Mouse (Mus musculus) left cerebral cortex, adult 18-20 months (tissue): ENCODE measurements around the gene Rab15. TPM values are rescaled to one million over a fixed set of nuclear protein-coding genes. Genes with fewer than 3 reads are reported as not detected.
"Not testable (repeated sequence)": the region's sequence is repeated elsewhere in the genome, so short reads cannot be mapped to it uniquely, and the experiment has no call there.

Source experiments
- DNase-seq, 2 experiments: peaks; one replicate each; pipeline ENCODE4 v3.0.0; 2021 to 2022; ENCODE audit warnings: low spot score in 2 of 2, mixed read lengths in 1 of 2
- total RNA-seq, 2 experiments: library from RNA; stranded (reverse); gene quantifications; 2 replicates each; pipeline ENCODE4 v1.2.3; 2021

Gene Rab15
- total RNA-seq, 2 experiments from 2014 or later = 245 to 266 TPM

DNA sequence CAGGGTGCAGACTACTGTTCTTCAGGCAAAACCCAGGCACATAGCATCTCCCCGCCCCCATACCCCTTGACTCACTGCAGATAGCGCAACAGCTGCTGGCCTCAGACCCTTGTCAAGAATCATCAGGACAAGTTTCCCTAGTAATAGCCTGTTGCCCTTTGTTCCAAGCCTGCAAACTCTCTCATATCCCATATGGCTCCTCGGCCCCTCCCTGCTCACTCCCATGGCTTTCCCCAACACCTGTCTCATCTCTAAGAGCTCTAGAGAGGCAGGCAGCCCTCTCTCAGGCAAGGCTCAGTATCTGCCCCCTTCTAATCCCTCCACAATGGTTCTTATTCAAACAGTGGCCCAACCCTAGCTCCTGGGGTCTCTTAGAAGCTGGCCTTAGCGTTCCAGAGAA is 2.1 kb downstream of the Rab15 start:
- DNase-seq = no peak

GRCm38 (mm10) chr12:76819816-76820215 is 2.9 kb downstream of the Rab15 start:
- DNase-seq = no peak

GRCm38 (mm10) chr12:76818908-76819307 is 3.8 kb downstream of the Rab15 start:
- DNase-seq = peak; percentile 84 to 90

GRCm38 (mm10) chr12:76818120-76818519 is 4.6 kb downstream of the Rab15 start:
- no peak for DNase-seq

GRCm38 (mm10) chr12:76817176-76817575 is 5.5 kb downstream of the Rab15 start:
- DNase-seq = no peak

DNA sequence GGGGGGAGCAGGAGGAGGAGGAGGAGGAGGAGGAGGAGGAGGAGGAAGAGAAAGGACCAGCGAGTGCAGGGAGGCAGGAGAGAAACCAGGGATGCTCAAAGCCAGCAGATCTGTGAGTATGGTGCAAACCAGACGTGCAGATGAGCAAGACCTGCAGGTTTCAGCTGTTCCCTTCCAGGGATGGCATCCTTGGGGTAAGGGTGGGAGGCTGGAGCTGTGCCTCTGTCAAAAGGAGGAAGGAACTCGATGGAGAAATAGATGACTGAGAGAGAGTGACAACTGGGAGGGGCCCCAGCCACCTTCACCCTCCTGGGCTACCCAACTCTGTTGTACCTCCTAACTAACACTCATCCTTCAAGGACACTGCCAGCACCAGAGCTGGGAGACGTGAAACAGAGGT is 6.0 kb downstream of the Rab15 start:
- DNase-seq = no peak

GRCm38 (mm10) chr12:76814120-76814519 is 8.6 kb downstream of the Rab15 start:
- no peak for DNase-seq

GRCm38 (mm10) chr12:76813543-76813942 is 9.2 kb downstream of the Rab15 start:
- DNase-seq = no peak

DNA sequence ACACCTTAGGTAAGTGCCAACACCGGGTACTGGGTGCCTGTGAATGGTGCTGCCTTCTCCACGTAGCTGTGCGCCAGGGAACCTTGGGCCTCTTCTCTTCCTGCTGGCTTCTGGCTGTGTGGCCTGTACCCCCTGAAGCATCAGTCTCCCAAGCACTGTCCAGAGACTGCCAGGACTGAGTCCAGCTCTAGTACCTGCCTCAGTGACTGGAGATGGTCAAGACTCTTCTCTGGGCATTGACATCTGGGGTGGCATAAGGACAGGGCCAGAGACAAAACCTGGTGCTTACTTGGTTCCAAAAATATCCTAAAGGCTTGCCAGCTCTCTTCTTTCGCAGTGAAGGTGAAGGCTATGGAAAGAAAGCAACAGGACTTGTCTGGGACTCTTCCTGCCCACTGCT is 11.7 kb downstream of the Rab15 start:
- DNase-seq = no peak

DNA sequence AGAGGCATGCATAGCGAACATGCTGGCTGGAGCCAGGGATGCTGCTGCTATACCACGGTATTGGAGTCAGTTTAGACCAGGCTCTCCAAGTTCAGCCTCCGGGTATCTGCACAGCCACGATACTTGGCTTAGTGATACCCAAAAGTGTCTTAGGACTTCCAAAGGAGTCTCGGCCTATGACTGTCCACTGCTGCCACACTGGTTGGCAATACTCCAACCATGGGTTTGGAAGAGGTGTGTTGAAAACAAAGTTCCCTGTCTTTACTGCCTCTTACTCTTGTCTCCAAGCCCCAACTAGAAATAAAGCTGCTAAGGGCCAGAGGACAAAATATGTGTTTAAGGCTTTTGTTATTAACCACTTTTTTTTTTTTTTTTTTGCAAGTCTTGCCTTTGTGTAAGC is 12.2 kb downstream of the Rab15 start:
- DNase-seq = no peak

DNA sequence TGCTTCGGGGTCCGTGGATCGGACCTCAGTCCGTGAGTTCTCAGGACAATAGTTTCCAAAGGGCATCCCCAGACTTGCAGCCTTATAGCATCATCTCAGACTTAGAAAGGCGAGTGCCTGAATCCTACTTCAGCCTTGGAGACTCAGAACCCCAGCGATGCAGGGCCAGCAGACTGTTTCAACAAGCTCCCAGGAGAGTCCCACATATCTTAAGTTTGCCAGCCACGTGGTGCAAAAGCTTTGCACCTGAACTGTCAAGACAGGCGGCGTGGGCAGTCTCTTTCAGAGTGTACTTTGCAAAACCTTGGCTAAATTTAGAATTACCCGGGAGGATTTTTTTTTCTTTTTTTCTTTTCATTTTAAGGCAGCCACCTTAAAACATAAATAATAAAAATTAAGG is 14.9 kb downstream of the Rab15 start:
- peak; percentile 60 to 72 for DNase-seq

DNA sequence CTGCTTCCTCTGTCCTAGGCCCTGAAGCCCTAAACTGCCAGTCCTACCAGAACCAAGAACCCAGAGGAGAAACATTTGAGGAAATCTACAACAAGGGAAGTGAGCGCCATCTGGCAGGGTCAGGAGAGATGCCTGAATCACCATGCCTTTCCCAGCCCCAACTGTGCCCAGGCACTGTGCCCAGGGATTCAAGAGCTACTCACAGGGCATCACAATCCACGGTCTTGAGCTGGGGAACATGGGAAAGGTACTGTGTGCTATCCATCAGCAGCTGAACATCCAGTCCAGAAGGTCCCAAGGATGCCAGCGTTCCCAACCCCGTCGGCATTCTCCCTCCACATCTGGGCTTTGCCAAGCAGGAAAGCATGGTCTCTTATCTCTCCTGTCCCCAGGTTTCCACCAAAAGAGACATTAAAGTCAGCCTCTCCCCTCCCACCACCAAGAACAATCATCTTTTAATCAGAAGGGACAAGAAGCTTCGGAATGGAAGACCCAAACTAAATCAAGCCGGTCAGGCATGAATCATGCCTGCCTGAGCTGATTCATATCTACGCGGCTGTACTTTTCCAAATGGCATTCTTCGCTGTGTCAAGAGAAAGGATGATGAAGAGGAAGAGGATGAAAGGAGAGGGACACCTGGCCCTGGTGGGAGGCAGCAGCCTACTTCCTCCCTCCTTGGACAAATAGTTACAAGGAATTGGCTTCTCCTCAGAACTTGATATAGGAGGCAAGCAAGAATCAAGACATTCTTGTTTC is 17.5 kb downstream of the Rab15 start:
- peak in 1 of 2 experiments; percentile 36 for DNase-seq

DNA sequence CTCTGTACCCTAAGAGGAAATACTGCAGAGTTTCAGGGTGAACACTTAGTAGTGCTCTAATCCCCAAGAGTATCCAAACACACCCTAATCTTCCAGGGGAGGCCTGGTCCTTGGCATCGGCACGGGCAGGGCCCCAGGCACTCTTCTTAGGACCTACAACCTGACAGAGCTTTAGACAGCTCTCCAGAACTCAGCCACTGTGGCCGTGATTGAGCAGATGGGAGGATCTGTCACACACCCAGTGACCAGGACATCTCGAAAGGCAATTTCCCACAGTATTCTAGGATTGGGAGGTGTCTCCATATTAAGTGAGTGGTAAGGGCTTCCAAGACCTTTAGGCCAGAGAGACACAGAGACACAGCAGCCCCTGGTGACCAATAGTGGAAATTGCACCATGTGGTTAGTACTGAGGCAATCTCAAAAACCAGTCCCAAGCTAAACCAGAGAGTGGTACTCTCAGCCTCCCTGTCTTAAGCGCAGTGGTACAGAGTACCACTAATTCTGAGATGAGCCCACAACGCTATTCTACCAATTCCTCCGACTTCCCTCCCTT is 18.9 kb downstream of the Rab15 start:
- DNase-seq = no peak

DNA sequence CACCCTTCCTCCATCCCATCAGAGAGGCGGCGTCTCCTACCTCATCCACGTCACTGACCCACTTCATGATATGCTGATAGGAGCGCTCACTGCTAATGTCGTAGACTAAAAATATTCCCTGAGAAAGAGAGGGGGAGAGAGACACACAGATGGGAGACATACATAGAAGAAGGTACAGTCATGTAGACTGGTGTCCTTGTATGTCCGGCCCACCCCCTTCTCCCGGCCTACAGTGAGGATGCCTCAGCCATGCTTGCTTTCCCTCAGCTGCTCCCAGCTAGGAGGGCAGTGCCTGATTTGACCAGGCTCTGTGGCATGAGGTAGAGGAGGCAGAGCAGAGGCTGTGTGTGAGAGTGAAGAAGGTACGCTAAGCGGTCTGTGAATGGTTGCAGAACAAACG is 19.7 kb downstream of the Rab15 start:
- peak in 1 of 2 experiments; percentile 50 for DNase-seq

DNA sequence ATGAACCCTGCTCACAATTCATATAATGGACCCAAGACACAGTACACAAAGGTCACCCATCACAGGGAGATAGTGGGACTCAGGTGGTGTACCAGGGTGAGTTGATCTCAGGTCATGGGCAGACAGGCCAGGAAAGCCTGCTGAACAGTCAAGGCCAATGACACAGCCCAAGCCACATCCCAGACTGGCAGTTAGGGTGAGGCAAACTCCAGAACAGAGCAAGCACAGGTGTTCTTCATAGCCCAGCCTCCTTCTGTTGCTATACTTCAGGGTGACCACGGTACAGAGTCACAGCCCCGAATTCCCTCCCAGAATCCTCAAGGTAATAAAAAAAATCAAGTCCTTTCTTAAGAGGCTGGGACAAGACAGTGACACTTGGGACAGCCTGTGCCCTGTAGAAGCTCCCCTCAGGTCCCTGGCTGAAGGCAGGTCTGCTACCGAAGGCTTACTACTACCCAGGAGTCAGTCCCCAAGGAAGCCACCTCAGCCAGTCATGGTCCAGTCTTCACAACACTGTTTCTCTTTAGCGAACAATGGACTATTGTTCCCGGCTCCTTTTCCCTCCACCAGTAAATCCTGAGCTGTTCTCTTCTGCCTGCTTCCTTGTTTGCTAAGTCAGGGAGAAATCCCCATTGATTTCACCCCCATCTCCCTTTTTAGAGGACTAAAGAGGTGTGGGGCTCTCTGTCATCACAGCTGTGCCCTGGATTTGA is 24.5 kb downstream of the Rab15 start:
- DNase-seq = no peak

GRCm38 (mm10) chr12:76796938-76797539 is 25.7 kb downstream of the Rab15 start:
- DNase-seq = no peak

- DNase-seq = no peak
Observed at GRCm38 (mm10) chr12:76795350-76795749, 27.4 kb downstream of the Rab15 start, which contains the start of gene Gpx2. Gpx2 (minus strand) TSS chr12:76795554.

GRCm38 (mm10) chr12:76792540-76792939 is 30.2 kb downstream of the Rab15 start:
- DNase-seq = not testable (repeated sequence)

- no peak for DNase-seq
Observed at GRCm38 (mm10) chr12:76790446-76791084, 32.1 kb downstream of the Rab15 start.

- no peak for DNase-seq
Observed at GRCm38 (mm10) chr12:76784056-76784619, 38.6 kb downstream of the Rab15 start.
